Mouse (Mus musculus): Measurements from ENCODE around the gene Zfp980. TPM values are rescaled to one million over a fixed set of nuclear protein-coding genes. Genes with fewer than 3 reads are reported as not detected.
"Not testable (repeated sequence)": the region's sequence is repeated elsewhere in the genome, so short reads cannot be mapped to it uniquely, and the experiment has no call there.

Zfp980 gene
- not detected in 2 replicates for polyA plus RNA-seq (2015; fragmentation: Nextera tagmentation; extraction: Ambion mirVana)

- not testable (repeated sequence) for H3K4me1 ChIP-seq; H3K27ac ChIP-seq (replicated peaks); H3K9me3 ChIP-seq (replicated peaks); H3K9ac ChIP-seq; H3K4me3 ChIP-seq (replicated peaks); H3K36me3 ChIP-seq; H3K27me3 ChIP-seq; ATAC-seq (ENCODE audit: insufficient number of reproducible peaks, low FRiP score, low TSS enrichment, low read depth); H3K4me2 ChIP-seq (replicated peaks)
- WGBS: 74% methylated on average over 3 of the region's 3 CpGs
These were observed at the start of gene Zfp980 for GRCm38 (mm10) chr4:145670385-145670784. Gene Zfp980, plus strand, starts transcription at chr4:145670685.

GRCm38 (mm10) chr4:145640416-145641185, 29.9 kb upstream of the Zfp980 start:
- H3K4me2 ChIP-seq (replicated peaks); H3K27ac ChIP-seq (replicated peaks); H3K9ac ChIP-seq; H3K9me3 ChIP-seq (replicated peaks); H3K36me3 ChIP-seq; H3K4me3 ChIP-seq (replicated peaks); H3K4me1 ChIP-seq; H3K27me3 ChIP-seq; ATAC-seq (ENCODE audit: insufficient number of reproducible peaks, low FRiP score, low TSS enrichment, low read depth): not testable (repeated sequence)
- 30% methylated on average over 83 of the region's 83 CpGs for WGBS

GRCm38 (mm10) chr4:145674286-145674780, 3.8 kb downstream of the Zfp980 start:
- H3K4me1 ChIP-seq; H3K27ac ChIP-seq (replicated peaks); H3K4me2 ChIP-seq (replicated peaks); H3K4me3 ChIP-seq (replicated peaks); H3K9ac ChIP-seq; ATAC-seq (ENCODE audit: insufficient number of reproducible peaks, low FRiP score, low TSS enrichment, low read depth); H3K36me3 ChIP-seq; H3K9me3 ChIP-seq (replicated peaks); H3K27me3 ChIP-seq: not testable (repeated sequence)
- WGBS: 60% methylated on average over 2 of the region's 2 CpGs

GRCm38 (mm10) chr4:145680217-145680616, 9.7 kb downstream of the Zfp980 start:
- H3K36me3 ChIP-seq; H3K27ac ChIP-seq (replicated peaks); H3K4me3 ChIP-seq (replicated peaks); H3K27me3 ChIP-seq; ATAC-seq (ENCODE audit: insufficient number of reproducible peaks, low FRiP score, low TSS enrichment, low read depth); H3K4me2 ChIP-seq (replicated peaks); H3K9me3 ChIP-seq (replicated peaks); H3K4me1 ChIP-seq; H3K9ac ChIP-seq: not testable (repeated sequence)
- WGBS: 77% methylated on average over 3 of the region's 3 CpGs

- not testable (repeated sequence) for H3K27me3 ChIP-seq; H3K4me2 ChIP-seq (replicated peaks); H3K9me3 ChIP-seq (replicated peaks); H3K9ac ChIP-seq; H3K4me3 ChIP-seq (replicated peaks); ATAC-seq (ENCODE audit: insufficient number of reproducible peaks, low FRiP score, low TSS enrichment, low read depth); H3K36me3 ChIP-seq; H3K4me1 ChIP-seq; H3K27ac ChIP-seq (replicated peaks)
- WGBS: 29% methylated on average over 1 of the region's 1 CpGs
These were observed 10.3 kb downstream of the Zfp980 start for GRCm38 (mm10) chr4:145680672-145681387.

- H3K4me3 ChIP-seq (replicated peaks); H3K9ac ChIP-seq; H3K36me3 ChIP-seq; H3K9me3 ChIP-seq (replicated peaks); H3K4me2 ChIP-seq (replicated peaks); H3K4me1 ChIP-seq; H3K27me3 ChIP-seq; H3K27ac ChIP-seq (replicated peaks): not testable (repeated sequence)
- WGBS: 78% methylated on average over 10 of the region's 11 CpGs
- peak; percentile 51; the same call in 1 of the 2 replicates for ATAC-seq (ENCODE audit: insufficient number of reproducible peaks, low FRiP score, low TSS enrichment, low read depth)
These were observed 11.5 kb downstream of the Zfp980 start for GRCm38 (mm10) chr4:145682021-145682420.

- peak; percentile 69 for ATAC-seq (ENCODE audit: insufficient number of reproducible peaks, low FRiP score, low TSS enrichment, low read depth)
- WGBS: 72% methylated on average over 3 of the region's 3 CpGs
These were observed 12.7 kb downstream of the Zfp980 start for GRCm38 (mm10) chr4:145683024-145683766.

GRCm38 (mm10) chr4:145686061-145686460, 15.6 kb downstream of the Zfp980 start:
- H3K27ac ChIP-seq (replicated peaks); H3K36me3 ChIP-seq; H3K4me3 ChIP-seq (replicated peaks); H3K27me3 ChIP-seq; H3K9me3 ChIP-seq (replicated peaks); H3K4me2 ChIP-seq (replicated peaks); H3K9ac ChIP-seq; H3K4me1 ChIP-seq; ATAC-seq (ENCODE audit: insufficient number of reproducible peaks, low FRiP score, low TSS enrichment, low read depth): not testable (repeated sequence)
- WGBS: 50% methylated on average over 2 of the region's 2 CpGs

More at GRCm38 (mm10) chr4:145683024-145683766, 12.7 kb downstream of the Zfp980 start:
- H3K9ac ChIP-seq; H3K36me3 ChIP-seq; H3K9me3 ChIP-seq (replicated peaks); H3K27ac ChIP-seq (replicated peaks); H3K4me1 ChIP-seq; H3K27me3 ChIP-seq; H3K4me3 ChIP-seq (replicated peaks); H3K4me2 ChIP-seq (replicated peaks): not testable (repeated sequence)

- H3K27ac ChIP-seq (replicated peaks); H3K4me1 ChIP-seq; H3K9me3 ChIP-seq (replicated peaks); H3K27me3 ChIP-seq; H3K9ac ChIP-seq; H3K36me3 ChIP-seq: not testable (repeated sequence)
- Histone ChIP-seq H3K4me2 (replicated peaks) (peak overlapping the region; percentile 47), H3K4me3 (replicated peaks) (peak overlapping the region; percentile 34)
- WGBS: 2% methylated on average over 59 of the region's 83 CpGs
- ATAC-seq (ENCODE audit: insufficient number of reproducible peaks, low FRiP score, low TSS enrichment, low read depth): peak; percentile 76
These were observed 74.6 kb downstream of the Zfp980 start for GRCm38 (mm10) chr4:145744935-145745644.

- H3K9me3 ChIP-seq (replicated peaks); H3K4me1 ChIP-seq; H3K4me2 ChIP-seq (replicated peaks); ATAC-seq (ENCODE audit: insufficient number of reproducible peaks, low FRiP score, low TSS enrichment, low read depth); H3K27me3 ChIP-seq; H3K36me3 ChIP-seq; H3K4me3 ChIP-seq (replicated peaks); H3K9ac ChIP-seq; H3K27ac ChIP-seq (replicated peaks): not testable (repeated sequence)
- no CpG with 5 or more reads among the region's 30 CpGs for WGBS
These were observed 75.1 kb downstream of the Zfp980 start for GRCm38 (mm10) chr4:145745645-145745991.
